Mouse (Mus musculus): ENCODE data around the gene Nme9. TPM values are rescaled to one million over a fixed set of nuclear protein-coding genes. Genes with fewer than 3 reads are reported as not detected.
A peak's percentile ranks its signal among the peaks of the same experiment; 100 is the strongest.

Gene Nme9
- 0.61 and 1.5 TPM in 2 replicates for polyA plus RNA-seq (2014; fragmentation: Nextera tagmentation; extraction: Ambion mirVana)

GRCm38 (mm10) chr9:99451161-99451560 is at the start of gene Nme9:
Gene Nme9, plus strand, starts transcription at chr9:99451475.
- H3K9ac ChIP-seq: no peak within 1 kb of the TSS
- whole genome bisulfite sequencing: 10% methylated on average over 14 of the region's 14 CpGs
- DNase-seq (ENCODE audit: low spot score): no peak
- H3K27me3 ChIP-seq (ENCODE audit: control insufficient read depth, insufficient read depth, low read length): no peaks in the 10 kb centered on the region
- no peaks in the 10 kb centered on the region for H3K36me3 ChIP-seq (replicated peaks; ENCODE audit: control insufficient read depth, insufficient read depth)
- no peak for ATAC-seq (ENCODE audit: low FRiP score)
- no peaks in the 10 kb centered on the region for H3K9me3 ChIP-seq (ENCODE audit: control insufficient read depth, low read length)
- H3K4me1 ChIP-seq (replicated peaks; ENCODE audit: control insufficient read depth, insufficient read depth, low read length): no peaks in the 10 kb centered on the region; the same call in 1 of the 2 replicates
- no peak within 1 kb of the TSS for H3K27ac ChIP-seq
- no peak within 1 kb of the TSS; the same call in 1 of the 2 replicates for H3K4me2 ChIP-seq (replicated peaks)
- no peak within 1 kb of the TSS for H3K4me3 ChIP-seq (replicated peaks; ENCODE audit: low read length)

- H3K4me2 ChIP-seq (replicated peaks): no peak overlapping the region
- ATAC-seq (ENCODE audit: low FRiP score) (no peak), DNase-seq (ENCODE audit: low spot score) (no peak)
- no peak overlapping the region for H3K9ac ChIP-seq
- H3K4me3 ChIP-seq (replicated peaks; ENCODE audit: low read length): no peak overlapping the region
- WGBS: 75% methylated on average over 3 of the region's 3 CpGs
- H3K27ac ChIP-seq: no peak overlapping the region
- no peaks in the 10 kb centered on the region for H3K27me3 ChIP-seq (ENCODE audit: control insufficient read depth, insufficient read depth, low read length)
- 0 out of 2 replicates have a peak, but pooled peaks cover 5% of the 10 kb centered on the region for H3K4me1 ChIP-seq (replicated peaks; ENCODE audit: control insufficient read depth, insufficient read depth, low read length)
- H3K36me3 ChIP-seq (replicated peaks; ENCODE audit: control insufficient read depth, insufficient read depth): no peaks in the 10 kb centered on the region
- no peaks in the 10 kb centered on the region for H3K9me3 ChIP-seq (ENCODE audit: control insufficient read depth, low read length)
Observed at GRCm38 (mm10) chr9:99409280-99409679, 42.0 kb upstream of the Nme9 start.

- Histone ChIP-seq H3K4me1 (replicated peaks; ENCODE audit: control insufficient read depth, insufficient read depth, low read length) (peaks cover 9% of the 10 kb centered on the region; the same call in 1 of the 2 replicates), H3K4me3 (replicated peaks; ENCODE audit: low read length) (no peak overlapping the region), H3K4me2 (replicated peaks) (no peak overlapping the region), H3K36me3 (replicated peaks; ENCODE audit: control insufficient read depth, insufficient read depth) (no peaks in the 10 kb centered on the region), H3K27me3 (ENCODE audit: control insufficient read depth, insufficient read depth, low read length) (no peaks in the 10 kb centered on the region), H3K9ac (no peak overlapping the region), H3K27ac (no peak overlapping the region), H3K9me3 (ENCODE audit: control insufficient read depth, low read length) (no peaks in the 10 kb centered on the region)
- DNase-seq (ENCODE audit: low spot score): no peak
- ATAC-seq (ENCODE audit: low FRiP score): no peak
- WGBS: 91% methylated on average over 5 of the region's 5 CpGs
Observed at GRCm38 (mm10) chr9:99411093-99411492, 40.2 kb upstream of the Nme9 start.

- no peak for DNase-seq (ENCODE audit: low spot score)
- 96% methylated on average over 4 of the region's 4 CpGs for WGBS
- Histone ChIP-seq H3K27ac (no peak overlapping the region), H3K4me2 (replicated peaks) (no peak overlapping the region), H3K9ac (no peak overlapping the region), H3K4me3 (replicated peaks; ENCODE audit: low read length) (no peak overlapping the region), H3K9me3 (ENCODE audit: control insufficient read depth, low read length) (no peaks in the 10 kb centered on the region), H3K36me3 (replicated peaks; ENCODE audit: control insufficient read depth, insufficient read depth) (no peaks in the 10 kb centered on the region), H3K4me1 (replicated peaks; ENCODE audit: control insufficient read depth, insufficient read depth, low read length) (peaks cover 11% of the 10 kb centered on the region; the same call in 1 of the 2 replicates), H3K27me3 (ENCODE audit: control insufficient read depth, insufficient read depth, low read length) (no peaks in the 10 kb centered on the region)
- no peak for ATAC-seq (ENCODE audit: low FRiP score)
Observed at GRCm38 (mm10) chr9:99411785-99412184, 39.5 kb upstream of the Nme9 start.

- Histone ChIP-seq H3K27me3 (ENCODE audit: control insufficient read depth, insufficient read depth, low read length) (no peaks in the 10 kb centered on the region), H3K9ac (no peak overlapping the region), H3K9me3 (ENCODE audit: control insufficient read depth, low read length) (no peaks in the 10 kb centered on the region), H3K36me3 (replicated peaks; ENCODE audit: control insufficient read depth, insufficient read depth) (no peaks in the 10 kb centered on the region), H3K4me1 (replicated peaks; ENCODE audit: control insufficient read depth, insufficient read depth, low read length) (peaks cover 14% of the 10 kb centered on the region; the same call in 1 of the 2 replicates), H3K4me3 (replicated peaks; ENCODE audit: low read length) (no peak overlapping the region), H3K4me2 (replicated peaks) (no peak overlapping the region), H3K27ac (peak overlapping the region; percentile 9; the same call in 1 of the 2 replicates)
- ATAC-seq (ENCODE audit: low FRiP score) (no peak), DNase-seq (ENCODE audit: low spot score) (no peak)
- 86% methylated on average over 3 of the region's 3 CpGs for whole genome bisulfite sequencing
Observed at GRCm38 (mm10) chr9:99416809-99417208, 34.5 kb upstream of the Nme9 start.

GRCm38 (mm10) chr9:99417288-99417846 is 33.9 kb upstream of the Nme9 start:
- H3K4me2 ChIP-seq (replicated peaks): no peak overlapping the region
- WGBS: 49% methylated on average over 4 of the region's 4 CpGs
- DNase-seq (ENCODE audit: low spot score): peak; percentile 44
- H3K27ac ChIP-seq: peak overlapping the region; percentile 70
- H3K4me3 ChIP-seq (replicated peaks; ENCODE audit: low read length): no peak overlapping the region
- peak; percentile 63; the same call in 1 of the 2 replicates for ATAC-seq (ENCODE audit: low FRiP score)
- no peaks in the 10 kb centered on the region for H3K27me3 ChIP-seq (ENCODE audit: control insufficient read depth, insufficient read depth, low read length)
- H3K36me3 ChIP-seq (replicated peaks; ENCODE audit: control insufficient read depth, insufficient read depth): no peaks in the 10 kb centered on the region
- no peak overlapping the region for H3K9ac ChIP-seq
- no peaks in the 10 kb centered on the region for H3K9me3 ChIP-seq (ENCODE audit: control insufficient read depth, low read length)
- peaks cover 14% of the 10 kb centered on the region; the same call in 1 of the 2 replicates for H3K4me1 ChIP-seq (replicated peaks; ENCODE audit: control insufficient read depth, insufficient read depth, low read length)

- ATAC-seq (ENCODE audit: low FRiP score) (peak; percentile 63), DNase-seq (ENCODE audit: low spot score) (peak; percentile 59)
- Histone ChIP-seq H3K4me3 (replicated peaks; ENCODE audit: low read length) (no peak overlapping the region), H3K27ac (peak overlapping the region; percentile 70; the same call in 1 of the 2 replicates), H3K9me3 (ENCODE audit: control insufficient read depth, low read length) (no peaks in the 10 kb centered on the region), H3K4me1 (replicated peaks; ENCODE audit: control insufficient read depth, insufficient read depth, low read length) (peaks cover 15% of the 10 kb centered on the region; the same call in 1 of the 2 replicates), H3K36me3 (replicated peaks; ENCODE audit: control insufficient read depth, insufficient read depth) (no peaks in the 10 kb centered on the region), H3K4me2 (replicated peaks) (no peak overlapping the region), H3K27me3 (ENCODE audit: control insufficient read depth, insufficient read depth, low read length) (no peaks in the 10 kb centered on the region), H3K9ac (no peak overlapping the region)
- 41% methylated on average over 5 of the region's 5 CpGs for WGBS
Observed at GRCm38 (mm10) chr9:99418377-99418776, 32.9 kb upstream of the Nme9 start.

- DNase-seq (ENCODE audit: low spot score) (no peak), ATAC-seq (ENCODE audit: low FRiP score) (no peak)
- no peak overlapping the region for H3K4me3 ChIP-seq (replicated peaks; ENCODE audit: low read length)
- peaks cover 22% of the 10 kb centered on the region for H3K4me1 ChIP-seq (replicated peaks; ENCODE audit: control insufficient read depth, insufficient read depth, low read length)
- H3K9ac ChIP-seq: no peak overlapping the region
- H3K4me2 ChIP-seq (replicated peaks): no peak overlapping the region
- 76% methylated on average over 8 of the region's 8 CpGs for WGBS
- no peaks in the 10 kb centered on the region for H3K36me3 ChIP-seq (replicated peaks; ENCODE audit: control insufficient read depth, insufficient read depth)
- no peak overlapping the region for H3K27ac ChIP-seq
- H3K9me3 ChIP-seq (ENCODE audit: control insufficient read depth, low read length): no peaks in the 10 kb centered on the region
- H3K27me3 ChIP-seq (ENCODE audit: control insufficient read depth, insufficient read depth, low read length): no peaks in the 10 kb centered on the region
Observed at GRCm38 (mm10) chr9:99419951-99420701, 31.1 kb upstream of the Nme9 start.

- no peak for ATAC-seq (ENCODE audit: low FRiP score)
- H3K27me3 ChIP-seq (ENCODE audit: control insufficient read depth, insufficient read depth, low read length): no peaks in the 10 kb centered on the region
Observed at GRCm38 (mm10) chr9:99421914-99422313, 29.4 kb upstream of the Nme9 start.

More at GRCm38 (mm10) chr9:99421914-99422313, 29.4 kb upstream of the Nme9 start:
- Histone ChIP-seq H3K9ac (no peak overlapping the region), H3K9me3 (ENCODE audit: control insufficient read depth, low read length) (no peaks in the 10 kb centered on the region), H3K4me3 (replicated peaks; ENCODE audit: low read length) (no peak overlapping the region), H3K4me1 (replicated peaks; ENCODE audit: control insufficient read depth, insufficient read depth, low read length) (peaks cover 26% of the 10 kb centered on the region), H3K27ac (no peak overlapping the region), H3K4me2 (replicated peaks) (no peak overlapping the region), H3K36me3 (replicated peaks; ENCODE audit: control insufficient read depth, insufficient read depth) (no peaks in the 10 kb centered on the region)
- no peak for DNase-seq (ENCODE audit: low spot score)
- 73% methylated on average over 3 of the region's 3 CpGs for WGBS

All from hindbrain, embryonic 14.5 days (tissue).